Mouse (Mus musculus): Measurements from ENCODE around the gene Chrnb1.

DNA sequence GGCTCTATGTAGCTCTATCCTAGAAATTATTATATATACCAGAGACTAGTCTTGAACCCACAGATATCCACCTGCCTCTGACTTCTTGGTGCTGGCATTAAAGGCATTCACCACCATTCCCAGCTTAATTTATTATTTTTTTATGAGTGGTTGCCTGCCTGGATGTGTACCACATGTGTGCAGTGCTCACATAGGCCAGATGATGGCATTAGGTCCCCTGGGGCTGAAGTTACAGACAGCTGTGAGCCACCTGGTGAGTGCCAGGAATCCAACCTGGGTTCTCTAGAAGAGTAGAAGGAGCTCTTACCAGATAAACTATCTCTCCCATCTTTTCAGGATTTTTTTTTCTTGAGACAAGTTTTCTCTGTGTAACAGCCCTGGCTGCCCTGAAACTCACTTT, 14.5 kb upstream of the Chrnb1 start:
- no peak for TF ChIP-seq CTCF (IDR thresholded peaks at IDR 0.05; ENCODE audit: borderline replicate concordance, extremely low read depth, insufficient read depth, insufficient read length)
- TF ChIP-seq POLR2A (IDR thresholded peaks at IDR 0.05; ENCODE audit: borderline replicate concordance, extremely low read depth, insufficient read depth, insufficient read length, poor library complexity, severe bottlenecking): no peak
